Mouse (Mus musculus) cerebellum, postnatal 14 days (tissue): ENCODE data around the gene Lctl.
"Not testable (repeated sequence)": the region's sequence is repeated elsewhere in the genome, so short reads cannot be mapped to it uniquely, and the experiment has no call there.

Source experiments
- DNase-seq, 2 experiments: peaks; one replicate each; pipeline ENCODE4 v3.0.0; 2021; ENCODE audit warnings: mixed read lengths in 2 of 2

The Lctl gene

GRCm38 (mm10) chr9:64120584-64121277 is 3.8 kb downstream of the Lctl start:
- DNase-seq = no peak

DNA sequence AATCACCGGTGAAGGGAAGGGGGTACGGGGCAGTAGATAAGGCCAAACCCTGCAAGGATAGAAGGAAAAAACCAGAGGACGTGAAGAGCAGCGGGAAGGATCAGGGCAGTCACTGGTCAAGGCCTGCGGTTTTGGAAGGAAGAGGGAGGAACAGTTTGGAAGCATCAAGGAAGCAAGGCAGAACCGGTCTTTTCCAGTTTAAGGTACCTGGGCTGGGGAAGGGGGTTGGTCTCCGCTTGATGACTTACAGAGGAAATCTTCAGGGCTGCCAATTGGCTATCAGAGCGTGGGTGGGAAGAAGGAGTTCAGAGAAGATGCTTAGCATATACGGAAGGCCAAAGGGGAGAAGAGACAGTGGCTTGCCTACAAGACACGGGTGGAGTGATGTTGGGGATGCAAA is 5.7 kb downstream of the Lctl start:
- no peak for DNase-seq

GRCm38 (mm10) chr9:64124846-64125245 is 7.9 kb downstream of the Lctl start:
- DNase-seq = not testable (repeated sequence)

DNA sequence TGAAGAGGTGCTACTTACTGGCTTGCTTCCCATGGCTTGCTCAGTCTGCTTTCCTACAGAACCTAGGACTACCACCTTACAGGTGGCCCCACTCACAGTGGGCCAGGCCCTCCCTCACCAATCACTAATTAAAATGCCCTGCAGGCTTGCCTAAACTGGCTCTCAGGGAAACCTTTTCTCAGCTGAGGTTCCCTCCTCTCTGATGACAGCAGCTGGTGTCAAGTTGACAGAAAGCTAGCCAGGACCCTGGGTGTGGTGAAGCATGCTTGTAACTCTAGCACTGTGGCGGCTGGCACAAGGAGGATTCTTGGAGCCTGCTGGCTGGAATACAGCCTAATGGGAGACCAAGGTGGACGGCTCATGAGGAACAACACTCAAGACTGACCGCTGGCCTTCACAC is 8.4 kb downstream of the Lctl start:
- DNase-seq = peak in 1 of 2 experiments; percentile 10

GRCm38 (mm10) chr9:64126121-64126520 is 9.2 kb downstream of the Lctl start:
- DNase-seq = no peak

DNA sequence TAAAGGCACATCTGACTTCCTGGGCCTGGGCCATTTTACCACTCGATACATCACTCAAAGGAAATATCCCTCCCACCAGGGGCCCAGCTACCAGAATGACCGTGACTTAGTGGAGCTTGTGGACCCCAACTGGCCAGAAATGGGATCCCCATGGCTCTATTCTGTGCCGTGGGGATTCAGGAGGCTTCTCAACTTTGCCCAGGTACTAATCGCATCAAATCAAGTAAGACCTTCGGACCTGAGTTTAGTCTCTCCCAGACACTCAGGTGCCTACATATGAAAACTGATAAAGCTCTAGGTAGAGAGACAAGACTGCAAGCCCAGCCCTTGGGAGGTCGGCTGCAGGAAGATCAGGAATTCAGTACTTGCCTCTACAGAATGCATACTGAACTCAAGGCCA is 14.7 kb downstream of the Lctl start:
- no peak for DNase-seq

- peak; percentile 68 to 70 for DNase-seq
Measured at GRCm38 (mm10) chr9:64138896-64139295, 21.9 kb downstream of the Lctl start.

GRCm38 (mm10) chr9:64139879-64140278 is 22.9 kb downstream of the Lctl start:
- no peak for DNase-seq

- DNase-seq = no peak
Measured at GRCm38 (mm10) chr9:64156641-64157040, 39.7 kb downstream of the Lctl start.

- no peak for DNase-seq
Measured at GRCm38 (mm10) chr9:64160471-64160870, 43.5 kb downstream of the Lctl start.

DNA sequence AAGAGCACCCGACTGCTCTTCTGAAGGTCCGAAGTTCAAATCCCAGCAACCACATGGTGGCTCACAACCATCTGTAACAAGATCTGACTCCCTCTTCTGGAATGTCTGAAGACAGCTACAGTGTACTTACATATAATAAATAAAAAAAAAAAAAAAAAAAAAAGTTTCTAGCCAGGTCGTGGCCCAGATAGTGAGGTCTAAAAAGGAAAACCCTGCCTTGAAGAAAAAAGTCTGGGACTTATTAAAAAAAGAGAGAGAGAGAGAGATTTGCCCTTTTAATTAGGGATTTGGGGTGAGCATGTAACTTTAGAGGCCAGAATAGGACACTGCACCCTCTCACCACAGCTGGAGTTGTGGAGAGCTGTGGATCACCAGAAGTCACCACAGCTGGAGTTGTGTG is 53.0 kb downstream of the Lctl start:
- not testable (repeated sequence) for DNase-seq

- no peak for DNase-seq
Measured at GRCm38 (mm10) chr9:64172145-64172815, 55.3 kb downstream of the Lctl start.

DNA sequence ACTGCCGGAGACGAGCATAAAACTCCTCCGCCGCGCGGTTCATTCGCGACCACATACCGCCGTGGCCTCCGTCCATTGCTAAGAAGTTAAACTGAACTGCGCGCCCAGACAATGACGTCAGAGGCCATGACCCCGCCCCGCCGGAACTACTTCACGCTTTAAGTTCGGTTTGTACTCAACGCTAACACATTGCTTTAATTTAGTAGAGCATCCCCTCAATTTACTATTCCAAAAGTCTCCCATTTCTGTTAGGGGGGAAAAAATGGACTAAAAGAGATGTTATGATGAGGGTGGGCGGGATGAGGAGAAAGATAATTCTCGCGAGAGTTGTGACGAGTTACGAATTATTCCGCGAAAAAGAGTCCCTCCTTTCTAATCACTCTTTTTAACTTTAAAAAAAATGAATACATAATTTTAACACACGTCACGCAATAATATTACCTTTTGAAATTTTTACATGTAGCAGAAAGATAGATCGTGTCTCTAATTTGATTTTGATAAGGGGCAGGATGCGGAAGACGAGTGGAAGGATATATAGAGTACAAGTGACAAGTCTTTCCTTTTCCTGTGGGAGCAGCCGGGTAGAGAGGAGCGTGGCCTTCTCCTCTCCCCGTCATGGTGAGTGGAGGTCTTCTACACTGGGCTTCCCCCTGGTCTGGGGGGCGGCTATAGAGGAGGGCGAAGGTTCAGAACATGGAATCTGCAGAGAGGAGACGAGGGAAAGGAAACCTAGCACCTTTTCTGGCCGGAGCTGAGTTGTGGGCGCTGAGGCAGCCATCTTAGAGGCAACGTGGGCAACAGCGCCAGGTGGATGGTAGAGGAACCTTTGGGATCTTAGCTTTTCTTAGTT is 56.1 kb downstream of the Lctl start, which contains the start of the genes Zwilch and Rpl4:
Gene Zwilch, minus strand, starts transcription at position 289 of the 850 bp plus-strand sequence.
Gene Rpl4, plus strand, starts transcription at position 560 of the 850 bp plus-strand sequence.
- peak; percentile 89 to 91 for DNase-seq

- no peak for DNase-seq
Measured at GRCm38 (mm10) chr9:64173666-64174220, 56.8 kb downstream of the Lctl start.

DNA sequence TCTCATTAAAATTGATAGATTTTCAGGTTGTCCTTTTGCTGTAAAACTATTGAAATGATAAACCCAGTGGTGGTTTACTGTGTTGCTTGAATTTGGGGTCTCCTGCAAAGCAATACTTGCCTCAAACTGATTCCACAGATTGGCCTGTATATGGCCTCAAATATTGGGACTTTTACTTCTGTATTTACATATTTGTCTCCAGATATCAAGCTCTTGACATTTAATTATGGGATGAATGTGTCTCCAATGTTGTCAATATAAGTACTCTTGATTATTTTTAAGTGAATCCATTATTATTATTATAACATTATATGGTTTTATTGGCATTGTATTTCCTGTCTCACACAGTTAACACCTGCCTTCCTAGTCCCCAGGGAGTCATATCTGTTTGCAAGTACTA is 57.4 kb downstream of the Lctl start:
- DNase-seq = no peak

DNA sequence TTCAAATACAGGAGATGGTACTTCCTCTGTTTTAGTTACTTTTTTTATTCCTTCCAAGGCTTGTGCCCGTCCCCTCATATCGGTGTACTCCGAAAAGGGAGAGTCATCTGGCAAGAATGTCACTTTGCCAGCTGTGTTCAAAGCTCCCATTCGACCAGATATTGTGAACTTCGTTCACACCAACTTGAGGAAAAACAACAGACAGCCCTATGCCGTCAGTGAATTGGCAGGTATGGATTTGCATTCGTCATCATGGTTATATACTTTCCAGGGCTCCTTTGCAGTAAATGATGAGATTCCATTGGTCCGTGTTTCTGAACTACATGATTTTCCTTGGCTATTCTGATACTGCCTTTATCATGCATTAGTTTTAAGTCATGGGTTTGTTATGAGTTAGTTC is 57.8 kb downstream of the Lctl start:
- DNase-seq = no peak

DNA sequence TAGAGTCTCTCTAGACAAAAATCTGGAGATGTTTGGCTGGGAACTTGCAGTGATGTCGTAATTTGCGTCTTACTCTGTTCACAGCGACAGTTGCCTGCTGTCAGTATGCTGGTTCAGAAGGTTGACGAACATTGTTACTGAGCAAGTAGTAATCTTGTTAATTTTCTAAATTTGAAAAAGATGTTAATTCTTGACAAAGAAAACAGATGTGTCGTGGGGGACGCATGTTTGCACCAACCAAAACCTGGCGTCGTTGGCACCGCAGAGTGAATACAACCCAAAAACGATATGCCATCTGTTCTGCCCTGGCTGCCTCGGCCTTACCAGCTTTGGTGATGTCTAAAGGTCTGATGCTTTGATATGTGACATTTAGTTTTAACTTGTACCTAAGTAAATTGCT is 58.4 kb downstream of the Lctl start:
- DNase-seq = no peak

DNA sequence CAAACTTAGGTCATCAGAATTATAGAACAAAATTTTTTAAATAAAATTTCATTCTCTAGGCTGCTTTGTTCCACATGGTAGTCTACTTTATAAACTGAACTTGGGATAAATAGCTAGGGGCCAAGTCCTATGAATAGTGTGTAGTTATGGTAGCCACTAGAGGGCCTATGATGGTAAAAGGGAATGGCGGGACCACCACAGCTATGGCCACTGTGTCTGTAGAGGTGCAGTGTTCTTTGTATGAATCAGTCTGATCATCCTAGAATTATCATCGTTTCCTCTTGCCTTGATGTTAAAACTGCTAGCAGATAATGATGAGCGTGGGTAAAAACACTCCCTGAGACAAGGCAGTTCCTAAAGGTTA is 61.6 kb downstream of the Lctl start:
- DNase-seq = peak in 1 of 2 experiments; percentile 24

- peak; percentile 92 to 93 for DNase-seq
Measured at GRCm38 (mm10) chr9:64178974-64179646, 62.2 kb downstream of the Lctl start, which contains the start of gene Snapc5. Gene Snapc5 (plus strand): TSS chr9:64179274.

GRCm38 (mm10) chr9:64183295-64183694 is 66.3 kb downstream of the Lctl start:
- DNase-seq = not testable (repeated sequence)

GRCm38 (mm10) chr9:64184166-64184840 is 67.4 kb downstream of the Lctl start:
- DNase-seq = no peak
